Mouse (Mus musculus) heart, embryonic 16.5 days (tissue): ENCODE measurements around the gene Olig3. TPM values are rescaled to one million over a fixed set of nuclear protein-coding genes. Genes with fewer than 3 reads are reported as not detected.
"Not testable (repeated sequence)": the region's sequence is repeated elsewhere in the genome, so short reads cannot be mapped to it uniquely, and the experiment has no call there.

ENCODE experiments used
- ATAC-seq: fragments of 200-750 bp; cut with Nextera tagmentation; replicated peaks from 2 replicates; pipeline ENCODE4 v1.8.0; 2017; ENCODE audit warnings: moderate number of reproducible peaks; ENCODE audit not compliant: insufficient read depth, low FRiP score; ENCODE audit errors: extremely low read depth
- H3K27ac ChIP-seq: fragments of 300-500 bp; sonication (generic); 2 replicates; pipeline ENCODE4 v1.5.1; 2014; ENCODE audit warnings: mild to moderate bottlenecking, low read length, control low read depth, moderate library complexity
- H3K27me3 ChIP-seq: fragments of 300-500 bp; sonication (generic); 2 replicates; pipeline ENCODE4 v1.6.1; 2014; ENCODE audit warnings: low read length, mixed read lengths; ENCODE audit not compliant: control insufficient read depth, insufficient read depth
- H3K36me3 ChIP-seq: fragments of 300-500 bp; sonication (generic); 2 replicates; pipeline ENCODE4 v1.6.1; 2014; ENCODE audit not compliant: control insufficient read depth, insufficient read depth
- H3K4me1 ChIP-seq: fragments of 300-500 bp; sonication (generic); 2 replicates; pipeline ENCODE4 v1.6.1; 2014; ENCODE audit warnings: low read length, mixed read lengths; ENCODE audit not compliant: control insufficient read depth, insufficient read depth
- H3K4me2 ChIP-seq: fragments of 300-500 bp; sonication (generic); 2 replicates; pipeline ENCODE4 v1.6.1; 2014; ENCODE audit warnings: low read depth, mild to moderate bottlenecking, control low read depth, low read length
- H3K4me3 ChIP-seq: fragments of 300-500 bp; sonication (generic); 2 replicates; pipeline ENCODE4 v1.5.1; 2014; ENCODE audit warnings: mild to moderate bottlenecking, control low read depth, low read length
- H3K9ac ChIP-seq: fragments of 300-500 bp; sonication (generic); 2 replicates; pipeline ENCODE4 v1.6.1; 2014; ENCODE audit warnings: low read length, control low read depth
- H3K9me3 ChIP-seq: fragments of 300-500 bp; sonication (generic); replicated peaks from 2 replicates; pipeline ENCODE4 v1.6.1; 2016; ENCODE audit warnings: low read length; ENCODE audit not compliant: control insufficient read depth
- WGBS: fragments of 180-500 bp; shearing (Covaris S2); extraction: QIAGEN DNeasy Blood & Tissue Kit; methylation state at CpG from one replicate; pipeline ENCODE4 v1.1.7; 2014; 5-methylcytosine and 5-hydroxymethylcytosine counted together
- polyA plus RNA-seq: library from polyadenylated mRNA; unstranded; fragments of >200 nt; fragmentation: Nextera tagmentation; extraction: Ambion mirVana; gene quantifications from 2 replicates; pipeline ENCODE4 v1.2.1, GENCODE M21; 2015

Olig3 gene
- polyA plus RNA-seq, 1 experiment from 2014 or later: not detected

- Histone ChIP-seq H3K9me3 (peaks cover 4% of the 10 kb centered on the region; the same call in 1 of the 2 replicates), H3K4me2 (no peak overlapping the region), H3K4me3 (no peak overlapping the region), H3K4me1 (peaks cover 4% of the 10 kb centered on the region; the same call in 1 of the 2 replicates), H3K36me3 (no peaks in the 10 kb centered on the region), H3K27ac (no peak overlapping the region), H3K9ac (no peak overlapping the region), H3K27me3 (no peaks in the 10 kb centered on the region)
- no peak for ATAC-seq
- 80% methylated on average over 3 of the region's 3 CpGs for WGBS
Observed at GRCm38 (mm10) chr10:19374311-19374710, 18.0 kb downstream of the Olig3 start.

- Histone ChIP-seq H3K27ac (no peak overlapping the region), H3K9me3 (peaks cover 6% of the 10 kb centered on the region), H3K36me3 (no peaks in the 10 kb centered on the region), H3K4me2 (no peak overlapping the region), H3K9ac (no peak overlapping the region), H3K27me3 (no peaks in the 10 kb centered on the region), H3K4me3 (no peak overlapping the region), H3K4me1 (peaks cover 4% of the 10 kb centered on the region; the same call in 1 of the 2 replicates)
- ATAC-seq: no peak
- WGBS: 84% methylated on average over 2 of the region's 2 CpGs
Observed at GRCm38 (mm10) chr10:19375838-19376237, 19.5 kb downstream of the Olig3 start.

DNA sequence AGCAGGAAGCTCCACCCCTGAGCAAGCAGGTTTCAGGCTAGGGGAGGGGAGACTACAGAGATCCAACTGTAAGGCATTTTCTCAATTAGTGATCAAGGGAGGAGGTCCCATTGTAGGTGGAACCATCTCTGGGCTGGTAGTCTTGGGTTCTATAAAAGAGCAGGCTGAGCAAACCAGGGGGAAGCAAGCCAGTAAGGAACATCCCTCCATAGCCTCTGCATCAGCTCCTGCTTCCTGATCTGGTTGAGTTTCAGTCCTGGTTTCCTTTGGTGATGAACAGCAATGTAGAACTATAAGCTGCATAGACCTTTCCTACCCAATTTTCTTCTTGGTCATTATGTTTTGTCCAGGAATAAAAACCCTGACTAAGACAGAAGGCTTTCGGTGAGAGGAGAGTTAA, 24.6 kb downstream of the Olig3 start:
- 89% methylated on average over 1 of the region's 1 CpGs for WGBS
- H3K27ac ChIP-seq, H3K4me3 ChIP-seq, H3K36me3 ChIP-seq, H3K4me1 ChIP-seq, ATAC-seq, H3K4me2 ChIP-seq, H3K9me3 ChIP-seq, H3K9ac ChIP-seq, H3K27me3 ChIP-seq: not testable (repeated sequence)

GRCm38 (mm10) chr10:19384176-19384575, 27.8 kb downstream of the Olig3 start:
- WGBS: 81% methylated on average over 3 of the region's 3 CpGs
- Histone ChIP-seq H3K4me2 (no peak overlapping the region), H3K27ac (no peak overlapping the region), H3K4me1 (no peaks in the 10 kb centered on the region), H3K36me3 (no peaks in the 10 kb centered on the region), H3K9ac (no peak overlapping the region), H3K9me3 (peaks cover 2% of the 10 kb centered on the region), H3K27me3 (no peaks in the 10 kb centered on the region), H3K4me3 (no peak overlapping the region)
- no peak for ATAC-seq

- H3K27me3 ChIP-seq: no peaks in the 10 kb centered on the region
- H3K4me3 ChIP-seq: no peak overlapping the region
- no peaks in the 10 kb centered on the region for H3K9me3 ChIP-seq
- no peak overlapping the region for H3K9ac ChIP-seq
- 86% methylated on average over 4 of the region's 4 CpGs for WGBS
- no peak for ATAC-seq
- H3K4me1 ChIP-seq: no peaks in the 10 kb centered on the region
- no peak overlapping the region for H3K27ac ChIP-seq
- no peak overlapping the region for H3K4me2 ChIP-seq
- H3K36me3 ChIP-seq: no peaks in the 10 kb centered on the region
Observed at GRCm38 (mm10) chr10:19391819-19392218, 35.5 kb downstream of the Olig3 start.

DNA sequence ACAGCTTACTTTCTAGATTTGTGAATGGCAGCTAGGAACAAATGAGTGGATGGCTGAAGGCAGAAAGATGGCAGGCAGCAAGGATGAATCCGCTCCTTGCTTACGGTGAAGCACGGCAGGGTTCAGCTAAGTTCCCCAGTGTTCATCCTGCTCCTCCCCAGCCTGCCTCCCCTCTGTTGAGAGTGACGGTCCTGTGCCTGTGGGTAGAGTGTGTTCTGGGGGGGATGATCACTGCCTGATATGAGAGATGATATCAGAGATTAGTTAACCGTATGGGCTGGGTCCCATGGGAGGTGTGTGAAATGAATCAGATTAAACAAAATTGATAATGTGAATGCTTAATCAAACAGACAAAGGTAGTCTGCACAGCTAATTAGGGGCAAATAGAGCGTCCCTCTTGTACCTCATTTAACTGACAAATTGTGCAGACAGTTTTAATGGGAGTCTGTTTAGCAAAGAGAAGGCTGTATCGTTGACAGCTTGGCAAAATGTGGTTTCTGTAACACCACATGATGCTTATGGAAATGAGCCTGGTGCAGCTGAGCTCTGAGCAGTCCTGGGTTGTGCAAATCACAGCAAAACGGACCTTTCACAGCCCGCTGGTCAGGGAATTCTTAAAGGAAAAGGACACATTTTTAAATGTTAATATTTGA, 40.3 kb downstream of the Olig3 start:
- H3K9ac ChIP-seq: no peak overlapping the region
- H3K4me2 ChIP-seq: no peak overlapping the region
- no peak overlapping the region for H3K27ac ChIP-seq
- WGBS: 54% methylated on average over 9 of the region's 9 CpGs
- ATAC-seq: no peak
- H3K36me3 ChIP-seq: no peaks in the 10 kb centered on the region
- H3K4me3 ChIP-seq: no peak overlapping the region
- no peaks in the 10 kb centered on the region for H3K27me3 ChIP-seq
- H3K4me1 ChIP-seq: no peaks in the 10 kb centered on the region
- H3K9me3 ChIP-seq: no peaks in the 10 kb centered on the region

GRCm38 (mm10) chr10:19397396-19397795, 41.1 kb downstream of the Olig3 start:
- H3K9me3 ChIP-seq: no peaks in the 10 kb centered on the region
- H3K4me2 ChIP-seq: no peak overlapping the region
- no peak overlapping the region for H3K27ac ChIP-seq
- no peak for ATAC-seq
- H3K4me1 ChIP-seq: no peaks in the 10 kb centered on the region
- no peaks in the 10 kb centered on the region for H3K27me3 ChIP-seq
- H3K36me3 ChIP-seq: no peaks in the 10 kb centered on the region
- 73% methylated on average over 12 of the region's 12 CpGs for WGBS
- H3K9ac ChIP-seq: no peak overlapping the region
- no peak overlapping the region for H3K4me3 ChIP-seq

DNA sequence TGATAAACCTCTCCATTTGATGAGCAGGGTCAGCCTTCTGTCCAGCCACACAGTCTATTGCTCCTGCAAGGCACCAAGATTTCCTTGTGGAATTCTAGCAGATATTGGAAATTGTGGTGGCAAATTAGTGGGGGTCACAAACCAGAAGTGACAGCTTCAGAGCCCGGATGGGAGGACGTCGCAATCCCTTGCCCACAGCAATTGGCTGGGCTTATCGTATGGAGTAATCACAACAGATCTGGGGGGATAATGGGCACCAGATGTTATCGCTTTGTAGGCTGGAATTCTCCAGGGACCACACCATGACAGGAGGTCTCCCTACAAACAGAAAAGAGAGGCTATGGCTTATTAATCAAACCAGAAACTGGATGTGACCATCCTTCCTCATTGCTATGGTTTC, 44.8 kb downstream of the Olig3 start:
- WGBS: 47% methylated on average over 5 of the region's 5 CpGs
- no peaks in the 10 kb centered on the region for H3K4me1 ChIP-seq
- no peak overlapping the region for H3K27ac ChIP-seq
- no peak overlapping the region for H3K9ac ChIP-seq
- H3K27me3 ChIP-seq: no peaks in the 10 kb centered on the region
- no peak for ATAC-seq
- no peaks in the 10 kb centered on the region for H3K36me3 ChIP-seq
- H3K4me3 ChIP-seq: no peak overlapping the region
- no peak overlapping the region for H3K4me2 ChIP-seq
- no peaks in the 10 kb centered on the region for H3K9me3 ChIP-seq

DNA sequence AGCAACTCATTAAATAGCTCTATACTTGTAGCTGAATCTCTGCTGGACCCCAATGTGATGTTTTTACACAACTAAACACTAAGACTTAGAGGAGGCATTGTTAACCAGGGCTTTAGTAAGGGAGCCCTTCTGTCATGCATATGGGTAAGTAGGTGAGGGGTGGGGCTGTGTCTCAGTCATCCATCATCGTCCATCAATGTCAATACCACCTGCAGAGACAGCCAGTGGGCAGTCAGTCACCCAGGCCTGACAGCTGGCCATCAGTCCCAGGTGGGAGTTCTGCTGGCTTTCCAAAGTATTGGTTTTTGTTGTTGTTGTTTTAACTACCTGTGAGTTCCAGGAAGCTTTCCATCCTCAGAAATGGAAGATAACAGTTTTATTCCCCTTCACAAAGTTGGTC, 48.1 kb downstream of the Olig3 start:
- WGBS: 37% methylated on average over 1 of the region's 1 CpGs
- Histone ChIP-seq H3K9me3 (no peaks in the 10 kb centered on the region), H3K36me3 (no peaks in the 10 kb centered on the region), H3K4me3 (no peak overlapping the region), H3K4me2 (no peak overlapping the region), H3K4me1 (no peaks in the 10 kb centered on the region), H3K27ac (no peak overlapping the region), H3K9ac (no peak overlapping the region), H3K27me3 (no peaks in the 10 kb centered on the region)
- no peak for ATAC-seq
